Mouse (Mus musculus) liver, adult 2 months (tissue): ENCODE data around the gene Itga10.

Source experiments
- CTCF ChIP-seq: fragments of 200-500 bp; IDR thresholded peaks from 2 replicates; pipeline ENCODE4 v1.5.1; 2011; ENCODE audit warnings: low read depth, low read length, control low read depth
- POLR2A ChIP-seq: fragments of 200-500 bp; IDR thresholded peaks from 2 replicates; pipeline ENCODE4 v1.6.1; 2011; ENCODE audit warnings: low read length, control low read depth; ENCODE audit not compliant: insufficient read depth; ENCODE audit errors: extremely low read depth

- TF ChIP-seq CTCF (no peak), POLR2A (peak; percentile 74; the same call in 1 of the 2 replicates)
Measured at GRCm38 (mm10) chr3:96629729-96630600, 15.4 kb upstream of the Itga10 start, which contains the start of gene Rbm8a.
